Mouse (Mus musculus): ENCODE results near the gene Gm17606. TPM values are rescaled to one million over a fixed set of nuclear protein-coding genes. Genes with fewer than 3 reads are reported as not detected.

Gene Gm17606
- total and polyA plus RNA-seq, 3 experiments: 2.5 TPM; not detected in 2

- no peak for DNase-seq (ENCODE audit: extremely low read depth)
- TF ChIP-seq KAT2A (IDR thresholded peaks at IDR 0.05; ENCODE audit: insufficient replicate concordance, low read length): no peak
- no peak for TF ChIP-seq IRF4 (IDR thresholded peaks at IDR 0.05; ENCODE audit: low read depth, low read length)
- TF ChIP-seq SIN3A (IDR thresholded peaks at IDR 0.05; ENCODE audit: low read length): no peak
- TF ChIP-seq TCF12 (IDR thresholded peaks at IDR 0.05; ENCODE audit: low read depth, low read length): no peak
- TF ChIP-seq ZMIZ1 (IDR thresholded peaks at IDR 0.05; ENCODE audit: low read depth, low read length): no peak
- TF ChIP-seq TBP (conservative IDR thresholded peaks at IDR 0.05; ENCODE audit: low read depth, low read length): no peak
- TF ChIP-seq CHD2 (IDR thresholded peaks at IDR 0.05; ENCODE audit: low read length): no peak
- no peak for TF ChIP-seq CTCF (conservative IDR thresholded peaks at IDR 0.05 in 1 of 2, IDR thresholded peaks at IDR 0.05 in 1 of 2; ENCODE audit: low read depth in 2 of 2, low read length in 2 of 2)
- no peak for TF ChIP-seq ZNF384 (IDR thresholded peaks at IDR 0.05; ENCODE audit: low read depth, low read length)
- no peak for TF ChIP-seq HCFC1 (IDR thresholded peaks at IDR 0.05; ENCODE audit: low read depth, low read length)
- TF ChIP-seq NRF1 (IDR thresholded peaks at IDR 0.05; ENCODE audit: low read depth, low read length): no peak
- TF ChIP-seq MAFK (IDR thresholded peaks at IDR 0.05; ENCODE audit: insufficient replicate concordance, low read length): no peak
- TF ChIP-seq USF1 (IDR thresholded peaks at IDR 0.05; ENCODE audit: low read depth, low read length): no peak
- TF ChIP-seq SMC3 (IDR thresholded peaks at IDR 0.05; ENCODE audit: low read depth, low read length): no peak
- no peak for TF ChIP-seq NELFE (IDR thresholded peaks at IDR 0.05; ENCODE audit: low read depth, low read length)
- H3K79me2 ChIP-seq (replicated peaks; ENCODE audit: control insufficient read depth, extremely low read depth, insufficient read depth, poor library complexity, severe bottlenecking): no peaks in the 10 kb centered on the region
- H3K4me3 ChIP-seq (replicated peaks in 1 of 3; ENCODE audit: low read depth in 2 of 3, low read length in 2 of 3, poor library complexity in 1 of 3): no peak overlapping the region
- H3K9me3 ChIP-seq (replicated peaks; ENCODE audit: low read length): no peaks in the 10 kb centered on the region
- peaks cover 0 to 5% of the 10 kb centered on the region in 2 experiments; a peak in 2 of 4 replicates for H3K4me1 ChIP-seq (ENCODE audit: control insufficient read depth in 1 of 2, insufficient read depth in 2 of 2)
- peaks cover 14 to 28% of the 10 kb centered on the region in 2 experiments for H3K36me3 ChIP-seq (replicated peaks in 1 of 2; ENCODE audit: control insufficient read depth in 1 of 2, insufficient read depth in 1 of 2, low read length in 1 of 2)
- in situ Hi-C loops (cut with MboI; ENCODE audit: low pct_ligation_motif_present, low pct_unique_long_range_greater_than_20kb, low sequenced_read_pairs): no loop called here
- no peak overlapping the region for H3K27ac ChIP-seq (ENCODE audit: insufficient read depth, low read depth)
- H3K4me2 ChIP-seq (ENCODE audit: insufficient read depth, low read depth, poor library complexity, severe bottlenecking): no peak overlapping the region
- dilution Hi-C loops (cut with MboI; ENCODE audit: extremely low pct_ligation_motif_present, extremely low pct_unique_long_range_greater_than_20kb, low sequenced_read_pairs): no loop called here
- H3K27me3 ChIP-seq (replicated peaks): no peaks in the 10 kb centered on the region
- no peak overlapping the region for H3K9ac ChIP-seq (ENCODE audit: insufficient read depth, low read depth)
Measured at GRCm38 (mm10) chr14:54696752-54697151, 56.0 kb downstream of the Gm17606 start.

Other genes starting within 250 kb of the Gm17606 start
Only the 20 nearest of the 22 such genes appear.
- gene Slc7a7, start 223.2 kb upstream of the Gm17606 start, total RNA-seq (2012; rRNA removed): 43.3 and 50.4 TPM in 2 replicates
- gene Slc7a7, start 223.2 kb upstream of the Gm17606 start, total RNA-seq (2014; rRNA removed): 23.8 and 27.8 TPM in 2 replicates
- gene Slc7a7, start 223.2 kb upstream of the Gm17606 start, polyA plus RNA-seq (2012; ENCODE audit: insufficient read length, low read depth): 40.0 and 45.4 TPM in 2 replicates
- gene Mrpl52, start 214.0 kb upstream of the Gm17606 start, total RNA-seq (2012; rRNA removed): 309 and 328 TPM in 2 replicates
- gene Mrpl52, start 214.0 kb upstream of the Gm17606 start, total RNA-seq (2014; rRNA removed): 87.9 and 97.1 TPM in 2 replicates
- gene Mrpl52, start 214.0 kb upstream of the Gm17606 start, polyA plus RNA-seq (2012; ENCODE audit: insufficient read length, low read depth): 230 and 281 TPM in 2 replicates
- gene Mmp14, start 209.3 kb upstream of the Gm17606 start, total RNA-seq (2012; rRNA removed): 0.08 and 0.17 TPM in 2 replicates
- gene Mmp14, start 209.3 kb upstream of the Gm17606 start, total RNA-seq (2014; rRNA removed): 0.08 and 0.11 TPM in 2 replicates
- 0.10 TPM in 1 of 2 replicates, not detected in the other for gene Mmp14, start 209.3 kb upstream of the Gm17606 start, polyA plus RNA-seq (2012; ENCODE audit: insufficient read length, low read depth)
- gene Lrp10, start 176.8 kb upstream of the Gm17606 start, total RNA-seq (2012; rRNA removed): 51.4 and 60.0 TPM in 2 replicates
- 27.9 and 28.7 TPM in 2 replicates for gene Lrp10, start 176.8 kb upstream of the Gm17606 start, total RNA-seq (2014; rRNA removed)
- gene Lrp10, start 176.8 kb upstream of the Gm17606 start, polyA plus RNA-seq (2012; ENCODE audit: insufficient read length, low read depth): 64.1 and 79.8 TPM in 2 replicates
- gene Rem2, start 164.9 kb upstream of the Gm17606 start, total RNA-seq (2012; rRNA removed): 0.08 and 0.29 TPM in 2 replicates
- gene Rem2, start 164.9 kb upstream of the Gm17606 start, total RNA-seq (2014; rRNA removed): not detected in 2 replicates
- 0.18 TPM in 1 of 2 replicates, not detected in the other for gene Rem2, start 164.9 kb upstream of the Gm17606 start, polyA plus RNA-seq (2012; ENCODE audit: insufficient read length, low read depth)
- gene Prmt5, start 123.4 kb upstream of the Gm17606 start, total RNA-seq (2012; rRNA removed): 157 and 159 TPM in 2 replicates
- 106 and 110 TPM in 2 replicates for gene Prmt5, start 123.4 kb upstream of the Gm17606 start, total RNA-seq (2014; rRNA removed)
- 185 and 206 TPM in 2 replicates for gene Prmt5, start 123.4 kb upstream of the Gm17606 start, polyA plus RNA-seq (2012; ENCODE audit: insufficient read length, low read depth)
- gene Haus4, start 86.3 kb upstream of the Gm17606 start, total RNA-seq (2012; rRNA removed): 65.5 and 71.8 TPM in 2 replicates
- 88.6 and 94.3 TPM in 2 replicates for gene Haus4, start 86.3 kb upstream of the Gm17606 start, total RNA-seq (2014; rRNA removed)
- gene Haus4, start 86.3 kb upstream of the Gm17606 start, polyA plus RNA-seq (2012; ENCODE audit: insufficient read length, low read depth): 109 and 116 TPM in 2 replicates
- 0.13 TPM in 1 of 2 replicates, not detected in the other for gene Ajuba, start 63.4 kb upstream of the Gm17606 start, total RNA-seq (2012; rRNA removed)
- gene Ajuba, start 63.4 kb upstream of the Gm17606 start, total RNA-seq (2014; rRNA removed): 0.09 TPM in 1 of 2 replicates, not detected in the other
- gene Ajuba, start 63.4 kb upstream of the Gm17606 start, polyA plus RNA-seq (2012; ENCODE audit: insufficient read length, low read depth): 0.18 and 0.34 TPM in 2 replicates
- 2.9 and 3.6 TPM in 2 replicates for gene 4931414P19Rik, start 35.0 kb upstream of the Gm17606 start, total RNA-seq (2012; rRNA removed)
- gene 4931414P19Rik, start 35.0 kb upstream of the Gm17606 start, total RNA-seq (2014; rRNA removed): 1.5 TPM in 2 replicates
- gene 4931414P19Rik, start 35.0 kb upstream of the Gm17606 start, polyA plus RNA-seq (2012; ENCODE audit: insufficient read length, low read depth): 2.7 and 3.8 TPM in 2 replicates
- gene Psmb5, start 22.9 kb upstream of the Gm17606 start, total RNA-seq (2012; rRNA removed): 411 and 418 TPM in 2 replicates
- 416 and 455 TPM in 2 replicates for gene Psmb5, start 22.9 kb upstream of the Gm17606 start, total RNA-seq (2014; rRNA removed)
- gene Psmb5, start 22.9 kb upstream of the Gm17606 start, polyA plus RNA-seq (2012; ENCODE audit: insufficient read length, low read depth): 299 and 371 TPM in 2 replicates
- not detected in 2 replicates for gene Psmb11, start 19.5 kb upstream of the Gm17606 start, total RNA-seq (2012; rRNA removed)
- not detected in 2 replicates for gene Psmb11, start 19.5 kb upstream of the Gm17606 start, total RNA-seq (2014; rRNA removed)
- not detected in 2 replicates for gene Psmb11, start 19.5 kb upstream of the Gm17606 start, polyA plus RNA-seq (2012; ENCODE audit: insufficient read length, low read depth)
- 1.5 and 1.6 TPM in 2 replicates for gene Cdh24, start 412 bp downstream of the Gm17606 start, total RNA-seq (2012; rRNA removed)
- 1.0 and 1.2 TPM in 2 replicates for gene Cdh24, start 412 bp downstream of the Gm17606 start, total RNA-seq (2014; rRNA removed)
- 4.9 and 5.4 TPM in 2 replicates for gene Cdh24, start 412 bp downstream of the Gm17606 start, polyA plus RNA-seq (2012; ENCODE audit: insufficient read length, low read depth)
- 33.1 and 37.4 TPM in 2 replicates for gene 1700123O20Rik, start 45.3 kb downstream of the Gm17606 start, total RNA-seq (2012; rRNA removed)
- gene 1700123O20Rik, start 45.3 kb downstream of the Gm17606 start, total RNA-seq (2014; rRNA removed): 56.0 and 59.1 TPM in 2 replicates
- 60.7 and 63.3 TPM in 2 replicates for gene 1700123O20Rik, start 45.3 kb downstream of the Gm17606 start, polyA plus RNA-seq (2012; ENCODE audit: insufficient read length, low read depth)
- gene Acin1, start 46.0 kb downstream of the Gm17606 start, total RNA-seq (2012; rRNA removed): 118 and 148 TPM in 2 replicates
- gene Acin1, start 46.0 kb downstream of the Gm17606 start, total RNA-seq (2014; rRNA removed): 74.0 and 85.6 TPM in 2 replicates
- gene Acin1, start 46.0 kb downstream of the Gm17606 start, polyA plus RNA-seq (2012; ENCODE audit: insufficient read length, low read depth): 324 and 364 TPM in 2 replicates
- not detected in 2 replicates for gene Gm29776, start 57.9 kb downstream of the Gm17606 start, total RNA-seq (2012; rRNA removed)
- not detected in 2 replicates for gene Gm29776, start 57.9 kb downstream of the Gm17606 start, total RNA-seq (2014; rRNA removed)
- gene Gm29776, start 57.9 kb downstream of the Gm17606 start, polyA plus RNA-seq (2012; ENCODE audit: insufficient read length, low read depth): not detected in 2 replicates
- gene Cebpe, start 71.2 kb downstream of the Gm17606 start, total RNA-seq (2012; rRNA removed): 0.34 TPM in 1 of 2 replicates, not detected in the other
- not detected in 2 replicates for gene Cebpe, start 71.2 kb downstream of the Gm17606 start, total RNA-seq (2014; rRNA removed)
- gene Cebpe, start 71.2 kb downstream of the Gm17606 start, polyA plus RNA-seq (2012; ENCODE audit: insufficient read length, low read depth): 0.46 TPM in 1 of 2 replicates, not detected in the other
- gene Slc7a8, start 141.0 kb downstream of the Gm17606 start, total RNA-seq (2012; rRNA removed): 0.08 and 0.13 TPM in 2 replicates
- not detected in 2 replicates for gene Slc7a8, start 141.0 kb downstream of the Gm17606 start, total RNA-seq (2014; rRNA removed)
- 0.16 and 0.17 TPM in 2 replicates for gene Slc7a8, start 141.0 kb downstream of the Gm17606 start, polyA plus RNA-seq (2012; ENCODE audit: insufficient read length, low read depth)
- not detected in 2 replicates for gene Rnf212b, start 173.2 kb downstream of the Gm17606 start, total RNA-seq (2012; rRNA removed)
- not detected in 2 replicates for gene Rnf212b, start 173.2 kb downstream of the Gm17606 start, total RNA-seq (2014; rRNA removed)
- gene Rnf212b, start 173.2 kb downstream of the Gm17606 start, polyA plus RNA-seq (2012; ENCODE audit: insufficient read length, low read depth): not detected in 2 replicates
- gene Homez, start 230.0 kb downstream of the Gm17606 start, total RNA-seq (2012; rRNA removed): 2.3 and 3.7 TPM in 2 replicates
- gene Homez, start 230.0 kb downstream of the Gm17606 start, total RNA-seq (2014; rRNA removed): 3.5 TPM in 2 replicates
- 2.3 and 7.2 TPM in 2 replicates for gene Homez, start 230.0 kb downstream of the Gm17606 start, polyA plus RNA-seq (2012; ENCODE audit: insufficient read length, low read depth)
- gene Ppp1r3e, start 236.6 kb downstream of the Gm17606 start, total RNA-seq (2012; rRNA removed): 1.3 and 1.6 TPM in 2 replicates
- gene Ppp1r3e, start 236.6 kb downstream of the Gm17606 start, total RNA-seq (2014; rRNA removed): 0.51 and 0.55 TPM in 2 replicates
- gene Ppp1r3e, start 236.6 kb downstream of the Gm17606 start, polyA plus RNA-seq (2012; ENCODE audit: insufficient read length, low read depth): 1.2 and 1.4 TPM in 2 replicates

Data from CH12.LX (cell line).